Mouse (Mus musculus): ENCODE data around the gene Cgref1. TPM values are rescaled to one million over a fixed set of nuclear protein-coding genes. Genes with fewer than 3 reads are reported as not detected.

The Cgref1 gene
- polyA plus RNA-seq, 1 experiment from 2014 or later = 2.7 TPM

DNA sequence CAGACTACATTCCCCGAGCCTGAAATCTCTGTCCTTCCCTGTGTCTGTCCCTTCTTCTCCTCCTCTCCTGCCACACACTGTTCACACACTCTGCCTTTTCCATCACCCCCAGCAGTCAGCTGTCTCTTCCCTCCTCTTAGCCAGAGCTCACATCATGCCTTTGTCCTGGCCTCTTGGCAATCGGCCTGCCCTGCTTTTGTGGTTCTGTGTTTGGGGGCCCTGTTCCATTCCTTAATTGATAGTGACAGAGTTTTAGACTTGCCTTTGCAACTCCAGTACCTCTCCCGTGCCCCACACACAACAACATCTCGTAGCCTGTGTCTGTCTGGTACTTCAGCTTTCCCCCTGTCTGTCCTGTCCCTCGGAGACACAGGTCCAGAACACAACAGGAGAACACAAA lies 33.2 kb downstream of the Cgref1 start:
- Histone ChIP-seq H3K4me2 (ENCODE audit: low read depth, severe bottlenecking) (no peak overlapping the region), H3K4me3 (ENCODE audit: low read depth, low read length) (no peak overlapping the region), H3K9ac (ENCODE audit: low read length) (0 out of 2 replicates have a peak overlapping the region, but pooled peaks have one; percentile 40), H3K36me3 (ENCODE audit: control insufficient read depth, insufficient read depth, low read length) (no peaks in the 10 kb centered on the region), H3K27ac (replicated peaks; ENCODE audit: low read depth, low read length) (peak overlapping the region; percentile 99), H3K27me3 (ENCODE audit: control insufficient read depth, insufficient read depth, low read length) (no peaks in the 10 kb centered on the region), H3K9me3 (ENCODE audit: control insufficient read depth, low read length) (no peaks in the 10 kb centered on the region), H3K4me1 (ENCODE audit: control insufficient read depth, insufficient read depth, low read length) (peaks cover 59% of the 10 kb centered on the region)
- DNase-seq (ENCODE audit: low spot score) (no peak), ATAC-seq (ENCODE audit: insufficient number of reproducible peaks, low FRiP score, low TSS enrichment, low read depth) (no peak)
- WGBS = 75% methylated on average over 5 of the region's 5 CpGs

DNA sequence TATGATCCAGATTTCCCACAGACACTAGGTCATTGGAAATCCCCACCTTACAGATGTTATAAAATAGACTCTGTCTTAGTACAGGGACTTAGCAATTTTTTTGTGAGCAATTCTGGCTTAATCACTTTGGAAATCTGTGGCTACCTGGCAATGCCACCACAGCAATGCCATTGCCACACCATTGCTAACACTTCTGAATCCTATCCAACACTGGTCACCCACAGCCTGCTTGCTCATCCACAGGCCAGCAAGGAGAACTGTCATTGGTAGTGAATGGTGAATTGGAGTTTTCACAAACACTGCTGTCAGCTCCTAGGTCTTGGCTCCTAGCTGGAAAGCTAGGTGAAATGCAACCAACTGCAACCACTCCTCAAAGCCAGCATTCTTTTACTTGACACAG lies 34.9 kb downstream of the Cgref1 start:
- H3K36me3 ChIP-seq (ENCODE audit: control insufficient read depth, insufficient read depth, low read length) = peaks cover under 1% of the 10 kb centered on the region; the same call in 1 of the 2 replicates
- no peaks in the 10 kb centered on the region for H3K27me3 ChIP-seq (ENCODE audit: control insufficient read depth, insufficient read depth, low read length)
- no peaks in the 10 kb centered on the region for H3K9me3 ChIP-seq (ENCODE audit: control insufficient read depth, low read length)
- H3K27ac ChIP-seq (replicated peaks; ENCODE audit: low read depth, low read length) = peak overlapping the region; percentile 23
- DNase-seq (ENCODE audit: low spot score) (no peak), ATAC-seq (ENCODE audit: insufficient number of reproducible peaks, low FRiP score, low TSS enrichment, low read depth) (no peak)
- peaks cover 60% of the 10 kb centered on the region for H3K4me1 ChIP-seq (ENCODE audit: control insufficient read depth, insufficient read depth, low read length)
- H3K9ac ChIP-seq (ENCODE audit: low read length) = no peak overlapping the region
- H3K4me2 ChIP-seq (ENCODE audit: low read depth, severe bottlenecking) = no peak overlapping the region
- H3K4me3 ChIP-seq (ENCODE audit: low read depth, low read length) = no peak overlapping the region

DNA sequence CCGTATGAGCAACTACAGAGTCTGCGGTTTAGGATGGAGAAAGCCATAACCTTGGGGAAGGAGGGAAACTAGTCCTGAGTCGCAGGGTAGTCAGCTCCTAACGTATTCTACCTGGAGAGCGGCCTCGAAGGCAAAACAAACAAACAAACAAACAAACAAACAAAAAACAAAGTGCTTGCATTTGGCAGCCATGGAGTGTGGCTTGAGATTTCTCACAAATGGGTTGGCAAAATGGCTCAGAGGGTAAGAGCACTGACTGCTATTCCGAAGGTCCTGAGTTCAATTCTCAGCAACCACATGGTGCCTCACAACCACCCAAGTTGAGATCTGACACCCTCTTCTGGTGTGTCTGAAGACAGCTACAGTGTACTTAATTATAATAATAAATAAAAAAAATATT lies 35.5 kb downstream of the Cgref1 start:
- Histone ChIP-seq H3K36me3 (ENCODE audit: control insufficient read depth, insufficient read depth, low read length) (peaks cover 6% of the 10 kb centered on the region), H3K27me3 (ENCODE audit: control insufficient read depth, insufficient read depth, low read length) (no peaks in the 10 kb centered on the region), H3K9me3 (ENCODE audit: control insufficient read depth, low read length) (no peaks in the 10 kb centered on the region), H3K9ac (ENCODE audit: low read length) (no peak overlapping the region), H3K27ac (replicated peaks; ENCODE audit: low read depth, low read length) (peak overlapping the region; percentile 96; the same call in 1 of the 2 replicates), H3K4me1 (ENCODE audit: control insufficient read depth, insufficient read depth, low read length) (peaks cover 55% of the 10 kb centered on the region), H3K4me2 (ENCODE audit: low read depth, severe bottlenecking) (no peak overlapping the region), H3K4me3 (ENCODE audit: low read depth, low read length) (no peak overlapping the region)
- 82% methylated on average over 7 of the region's 7 CpGs for WGBS
- DNase-seq (ENCODE audit: low spot score) (no peak), ATAC-seq (ENCODE audit: insufficient number of reproducible peaks, low FRiP score, low TSS enrichment, low read depth) (no peak)

DNA sequence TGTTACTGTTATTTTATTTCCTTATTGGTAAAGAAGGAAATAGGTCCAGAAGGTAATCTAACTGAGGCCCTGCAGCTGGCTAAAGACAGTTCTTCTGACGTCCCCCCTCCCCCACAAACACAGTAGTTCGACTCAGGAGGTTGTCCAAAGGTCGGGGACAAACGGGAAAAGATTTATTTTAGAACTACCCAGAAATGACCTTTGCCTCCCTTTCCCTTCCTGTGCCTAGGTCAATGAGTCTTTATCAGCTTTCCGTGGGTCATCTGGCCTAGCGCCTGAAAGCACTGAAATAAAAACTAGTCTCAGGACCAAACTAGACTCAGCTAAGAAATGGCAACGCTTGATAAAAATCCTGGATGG lies 36.1 kb downstream of the Cgref1 start:
- H3K36me3 ChIP-seq (ENCODE audit: control insufficient read depth, insufficient read depth, low read length) = peaks cover 10% of the 10 kb centered on the region
- peaks cover 49% of the 10 kb centered on the region for H3K4me1 ChIP-seq (ENCODE audit: control insufficient read depth, insufficient read depth, low read length)
- ATAC-seq (ENCODE audit: insufficient number of reproducible peaks, low FRiP score, low TSS enrichment, low read depth) (no peak), DNase-seq (ENCODE audit: low spot score) (no peak)
- no peak overlapping the region for H3K4me3 ChIP-seq (ENCODE audit: low read depth, low read length)
- no peak overlapping the region for H3K4me2 ChIP-seq (ENCODE audit: low read depth, severe bottlenecking)
- no peak overlapping the region; the same call in 1 of the 2 replicates for H3K9ac ChIP-seq (ENCODE audit: low read length)
- no peaks in the 10 kb centered on the region for H3K27me3 ChIP-seq (ENCODE audit: control insufficient read depth, insufficient read depth, low read length)
- 13% methylated on average over 7 of the region's 7 CpGs for WGBS
- H3K9me3 ChIP-seq (ENCODE audit: control insufficient read depth, low read length) = no peaks in the 10 kb centered on the region
- H3K27ac ChIP-seq (replicated peaks; ENCODE audit: low read depth, low read length) = peak overlapping the region; percentile 96

DNA sequence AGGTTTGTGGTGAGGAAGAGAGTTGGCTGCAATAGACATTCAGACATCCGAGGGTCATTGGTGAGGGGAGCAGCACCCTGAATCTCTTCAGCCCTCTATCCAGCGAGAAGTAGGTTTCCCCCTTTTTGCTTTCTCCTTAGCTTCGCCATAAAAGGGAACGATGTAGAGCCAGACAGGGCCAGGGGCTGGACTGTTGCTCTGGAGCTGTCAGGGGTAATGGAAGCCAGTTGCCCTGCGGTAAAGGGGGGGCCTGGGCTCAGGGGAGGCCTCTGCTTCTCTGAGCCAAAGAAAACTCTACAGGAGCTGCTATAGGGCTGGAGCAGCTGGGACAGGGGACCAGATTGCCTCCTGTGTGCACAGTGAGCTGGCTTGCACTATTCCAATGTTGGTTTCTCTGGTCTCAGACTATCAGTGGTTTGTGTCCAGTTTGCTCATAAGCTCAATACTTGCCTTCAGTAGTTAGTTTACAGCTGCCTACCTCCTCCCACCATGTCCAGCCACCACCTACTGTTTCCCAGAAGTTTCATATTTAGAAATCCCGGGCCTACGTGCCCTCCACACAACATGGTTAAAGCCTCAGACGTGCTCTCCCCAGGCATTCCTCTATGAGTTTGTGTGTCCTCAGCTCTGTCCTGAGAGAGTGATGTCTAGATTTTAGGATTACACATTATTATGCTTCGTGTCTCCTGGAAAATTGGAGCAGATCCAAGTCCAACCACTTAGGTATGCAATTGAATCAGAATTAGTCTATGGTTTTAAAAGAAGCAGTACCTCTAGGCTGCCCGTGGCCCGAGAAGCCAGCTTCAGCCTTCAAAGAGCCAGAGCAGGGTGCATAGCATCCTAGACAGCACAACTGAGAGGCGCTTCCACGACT lies 36.7 kb downstream of the Cgref1 start:
- ATAC-seq (ENCODE audit: insufficient number of reproducible peaks, low FRiP score, low TSS enrichment, low read depth) (no peak), DNase-seq (ENCODE audit: low spot score) (peak; percentile 70)
- peak overlapping the region; percentile 94 for H3K4me2 ChIP-seq (ENCODE audit: low read depth, severe bottlenecking)
- H3K27me3 ChIP-seq (ENCODE audit: control insufficient read depth, insufficient read depth, low read length) = no peaks in the 10 kb centered on the region
- peak overlapping the region; percentile 69; the same call in 1 of the 2 replicates for H3K9ac ChIP-seq (ENCODE audit: low read length)
- H3K4me3 ChIP-seq (ENCODE audit: low read depth, low read length) = peak overlapping the region; percentile 76
- H3K36me3 ChIP-seq (ENCODE audit: control insufficient read depth, insufficient read depth, low read length) = peaks cover 10% of the 10 kb centered on the region
- WGBS = 25% methylated on average over 13 of the region's 13 CpGs
- peaks cover 48% of the 10 kb centered on the region for H3K4me1 ChIP-seq (ENCODE audit: control insufficient read depth, insufficient read depth, low read length)
- H3K9me3 ChIP-seq (ENCODE audit: control insufficient read depth, low read length) = no peaks in the 10 kb centered on the region
- H3K27ac ChIP-seq (replicated peaks; ENCODE audit: low read depth, low read length) = peak overlapping the region; percentile 96

DNA sequence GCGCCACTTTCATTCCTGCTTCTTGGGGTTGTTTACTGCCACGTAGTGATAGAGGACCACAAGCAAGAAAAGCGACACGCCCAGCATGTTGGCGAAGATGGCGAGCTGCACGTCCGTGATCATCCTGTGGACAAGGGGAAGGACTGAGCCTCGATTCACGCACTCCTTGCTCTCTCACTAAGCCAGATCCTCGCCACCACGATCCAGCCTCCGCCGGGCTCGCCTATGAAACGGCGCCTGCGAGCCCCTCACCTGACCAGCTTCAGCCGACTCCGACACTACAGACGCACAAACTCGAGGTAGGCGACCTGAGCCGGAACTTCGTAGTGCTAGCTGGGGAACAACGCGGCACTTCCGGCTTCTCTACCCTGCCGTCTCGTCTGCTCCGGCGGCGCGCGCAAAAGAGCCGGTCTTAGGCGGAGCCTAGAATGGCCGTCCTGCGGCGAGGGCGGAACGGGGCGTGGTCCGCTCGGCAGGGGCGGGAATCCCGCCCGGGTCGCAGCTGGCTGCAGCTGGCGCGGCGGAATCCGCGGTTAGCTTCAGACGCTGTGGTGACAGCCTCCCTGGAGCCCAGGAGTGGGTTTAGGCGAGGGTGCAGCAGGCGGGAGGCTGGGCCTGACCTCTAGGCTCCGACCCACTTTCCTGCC lies 37.9 kb downstream of the Cgref1 start, which contains the start of gene Ost4:
Gene Ost4 (minus strand): TSS at position 376 of the 647 bp plus-strand sequence.
- Histone ChIP-seq H3K4me1 (ENCODE audit: control insufficient read depth, insufficient read depth, low read length) (peaks cover 43% of the 10 kb centered on the region), H3K36me3 (ENCODE audit: control insufficient read depth, insufficient read depth, low read length) (peaks cover 10% of the 10 kb centered on the region)
- under 1% methylated on average over 58 of the region's 58 CpGs for WGBS

DNA sequence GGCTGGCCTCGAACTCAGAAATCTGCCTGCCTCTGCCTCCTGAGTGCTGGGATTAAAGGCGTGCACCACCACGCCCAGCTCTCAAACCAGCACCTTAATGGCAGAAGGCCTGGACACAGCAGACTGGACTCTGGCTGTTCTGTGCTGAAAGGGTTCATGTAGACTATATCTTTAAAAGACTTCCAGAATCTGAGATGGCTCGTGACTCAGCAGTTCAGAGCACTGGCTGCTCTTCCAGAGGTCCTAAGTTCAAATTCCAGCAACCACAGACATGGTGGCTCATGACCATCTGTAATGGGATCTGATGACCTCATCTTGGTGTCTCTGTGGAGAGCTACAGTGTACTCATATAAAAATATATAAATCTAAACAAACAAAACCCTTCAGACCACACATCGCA lies 43.5 kb downstream of the Cgref1 start:
- no peak overlapping the region for H3K4me3 ChIP-seq (ENCODE audit: low read depth, low read length)
- peaks cover 6% of the 10 kb centered on the region; the same call in 1 of the 2 replicates for H3K4me1 ChIP-seq (ENCODE audit: control insufficient read depth, insufficient read depth, low read length)
- H3K36me3 ChIP-seq (ENCODE audit: control insufficient read depth, insufficient read depth, low read length) = peaks cover 19% of the 10 kb centered on the region
- no peak overlapping the region for H3K9ac ChIP-seq (ENCODE audit: low read length)
- no peak overlapping the region for H3K27ac ChIP-seq (replicated peaks; ENCODE audit: low read depth, low read length)
- DNase-seq (ENCODE audit: low spot score) (no peak), ATAC-seq (ENCODE audit: insufficient number of reproducible peaks, low FRiP score, low TSS enrichment, low read depth) (no peak)
- no peaks in the 10 kb centered on the region for H3K27me3 ChIP-seq (ENCODE audit: control insufficient read depth, insufficient read depth, low read length)
- 93% methylated on average over 5 of the region's 5 CpGs for WGBS
- no peak overlapping the region for H3K4me2 ChIP-seq (ENCODE audit: low read depth, severe bottlenecking)
- H3K9me3 ChIP-seq (ENCODE audit: control insufficient read depth, low read length) = no peaks in the 10 kb centered on the region

More for the DNA sequence above, 37.9 kb downstream of the Cgref1 start, which contains the start of gene Ost4:
- H3K9ac ChIP-seq (ENCODE audit: low read length) = peak within 1 kb of the TSS; percentile 84
- H3K9me3 ChIP-seq (ENCODE audit: control insufficient read depth, low read length) = no peaks in the 10 kb centered on the region
- ATAC-seq (ENCODE audit: insufficient number of reproducible peaks, low FRiP score, low TSS enrichment, low read depth) (peak; percentile 91), DNase-seq (ENCODE audit: low spot score) (peak; percentile 96)
- H3K27me3 ChIP-seq (ENCODE audit: control insufficient read depth, insufficient read depth, low read length) = no peaks in the 10 kb centered on the region
- peak within 1 kb of the TSS; percentile 94 for H3K4me2 ChIP-seq (ENCODE audit: low read depth, severe bottlenecking)
- H3K27ac ChIP-seq (replicated peaks; ENCODE audit: low read depth, low read length) = peak within 1 kb of the TSS; percentile 96
- H3K4me3 ChIP-seq (ENCODE audit: low read depth, low read length) = peak within 1 kb of the TSS; percentile 76

DNA sequence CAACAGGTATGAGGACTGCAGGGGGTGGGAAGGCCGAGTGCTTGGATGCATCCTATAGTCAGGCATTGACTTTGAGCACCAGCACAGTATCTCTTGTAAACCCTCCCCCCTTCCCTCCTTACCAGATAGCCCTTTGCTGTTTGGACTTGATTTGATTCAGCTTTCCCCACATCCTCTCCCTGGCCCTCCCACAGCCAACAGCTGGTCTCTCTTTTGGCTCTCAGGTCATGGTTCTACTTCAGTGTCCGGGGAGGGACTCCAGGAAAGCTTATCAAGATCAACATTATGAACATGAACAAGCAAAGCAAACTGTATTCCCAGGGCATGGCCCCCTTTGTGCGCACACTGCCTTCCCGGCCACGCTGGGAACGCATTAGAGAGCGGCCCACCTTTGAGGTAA lies 55.0 kb downstream of the Cgref1 start:
- H3K36me3 ChIP-seq (ENCODE audit: control insufficient read depth, insufficient read depth, low read length) = peaks cover 29% of the 10 kb centered on the region; the same call in 1 of the 2 replicates
- no peaks in the 10 kb centered on the region for H3K27me3 ChIP-seq (ENCODE audit: control insufficient read depth, insufficient read depth, low read length)
- H3K27ac ChIP-seq (replicated peaks; ENCODE audit: low read depth, low read length) = no peak overlapping the region
- peak overlapping the region; percentile 75; the same call in 1 of the 2 replicates for H3K4me2 ChIP-seq (ENCODE audit: low read depth, severe bottlenecking)
- no peak for ATAC-seq (ENCODE audit: insufficient number of reproducible peaks, low FRiP score, low TSS enrichment, low read depth)
- H3K4me1 ChIP-seq (ENCODE audit: control insufficient read depth, insufficient read depth, low read length) = peaks cover 6% of the 10 kb centered on the region
- peak overlapping the region; percentile 58 for H3K4me3 ChIP-seq (ENCODE audit: low read depth, low read length)
- WGBS = 85% methylated on average over 7 of the region's 7 CpGs
- H3K9ac ChIP-seq (ENCODE audit: low read length) = peak overlapping the region; percentile 80
- no peaks in the 10 kb centered on the region for H3K9me3 ChIP-seq (ENCODE audit: control insufficient read depth, low read length)
- no peak for DNase-seq (ENCODE audit: low spot score)
